ENCODE assay signal across 8 mouse cellular contexts in the genomic region with DNA sequence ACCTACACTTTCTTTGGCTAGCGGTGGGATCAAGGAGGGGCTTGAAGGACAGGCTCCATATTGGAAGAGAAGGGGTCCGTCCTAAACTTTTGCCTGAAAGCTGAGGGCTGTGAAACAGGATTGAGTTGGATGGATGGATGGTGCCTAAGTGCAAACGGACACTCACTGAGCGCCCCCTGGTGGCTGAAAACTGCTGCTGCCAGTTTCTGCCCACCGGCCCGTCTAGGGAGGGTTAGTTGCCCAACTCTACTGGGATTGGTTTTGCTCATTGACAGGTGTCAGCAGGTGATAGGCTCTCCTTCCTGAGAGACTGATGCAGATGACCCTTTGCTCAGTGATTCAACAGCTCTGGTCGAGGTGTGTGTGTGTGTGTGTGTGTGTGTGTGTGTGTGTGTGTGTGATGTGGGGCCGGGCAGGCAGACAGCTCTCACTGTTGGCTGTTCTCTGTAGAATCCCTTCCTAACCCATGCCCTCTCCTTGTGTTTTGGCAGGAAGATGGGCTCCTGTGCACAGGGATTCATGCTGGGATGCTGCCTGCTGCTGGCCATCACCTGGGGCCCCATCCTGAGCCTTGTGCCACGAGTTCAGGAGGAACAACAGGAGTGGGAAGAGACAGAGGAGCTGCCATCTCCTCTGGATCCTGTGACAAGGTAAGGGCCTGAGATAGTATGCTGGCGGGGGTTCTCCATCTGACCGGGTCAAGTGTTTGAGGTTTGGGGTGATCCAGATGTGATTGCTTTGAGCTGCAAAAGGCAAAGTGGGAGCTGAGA. TPM values are rescaled to one million over a fixed set of nuclear protein-coding genes. Genes with fewer than 3 reads are reported as not detected.
DNase-seq lines count a peak whose midpoint lies in the region; ATAC-seq and TF ChIP-seq lines count a peak whose summit lies in the region.

No protein-coding gene starts in this region.

- peak; percentile 53 for ATAC-seq in kidney, postnatal 0 days (replicated peaks; ENCODE audit: low FRiP score, low read depth)
- ATAC-seq in stomach, embryonic 16.5 days (ENCODE audit: insufficient read depth, low FRiP score) = peak; percentile 31; the same call in 1 of the 2 replicates

- no peaks in the 10 kb centered on the region for H3K27me3 ChIP-seq in kidney, postnatal 0 days (ENCODE audit: insufficient read depth, low read length)
- H3K27me3 ChIP-seq in stomach, embryonic 16.5 days (ENCODE audit: control insufficient read depth, insufficient read depth, low read length) = no peaks in the 10 kb centered on the region

- H3K36me3 ChIP-seq in kidney, postnatal 0 days (ENCODE audit: insufficient read depth, low read length) = no peaks in the 10 kb centered on the region
- no peaks in the 10 kb centered on the region for H3K36me3 ChIP-seq in stomach, embryonic 16.5 days (ENCODE audit: control insufficient read depth, insufficient read depth, low read length)

- DNase-seq in cerebellum, adult 11 months = peak; percentile 51
- no peak for DNase-seq in cerebellum, adult 11-12 months
- DNase-seq in 416B (ENCODE audit: low read depth) = peak; percentile 40
- DNase-seq in brain, adult 2 months (ENCODE audit: low read depth, low spot score) = peak; percentile 72
- DNase-seq in gastrocnemius, postnatal 4 days (ENCODE audit: low spot score in 2 of 2) = peak; percentile 78 to 81
- peak; percentile 89 for DNase-seq in kidney, postnatal 0 days (ENCODE audit: low spot score)
- peak; percentile 64 for DNase-seq in lung, postnatal 25 days (ENCODE audit: low spot score)

- H3K4me2 ChIP-seq in kidney, postnatal 0 days (ENCODE audit: low read length) = no peak overlapping the region
- no peak overlapping the region for H3K4me2 ChIP-seq in stomach, embryonic 16.5 days (ENCODE audit: low read depth, low read length)

- H3K9me3 ChIP-seq in kidney, postnatal 0 days (replicated peaks; ENCODE audit: low read length) = no peaks in the 10 kb centered on the region
- H3K9me3 ChIP-seq in stomach, embryonic 16.5 days (replicated peaks; ENCODE audit: control insufficient read depth, low read length) = no peaks in the 10 kb centered on the region

- no peak overlapping the region for H3K27ac ChIP-seq in kidney, postnatal 0 days
- H3K27ac ChIP-seq in stomach, embryonic 16.5 days (ENCODE audit: low read length) = no peak overlapping the region

- H3K4me3 ChIP-seq in kidney, postnatal 0 days (replicated peaks; ENCODE audit: low read depth, low read length) = no peak overlapping the region
- H3K4me3 ChIP-seq in stomach, embryonic 16.5 days (replicated peaks; ENCODE audit: low read length) = no peak overlapping the region

- WGBS in kidney, postnatal 0 days = 35% methylated on average over 11 of the region's 11 CpGs
- 33% methylated on average over 11 of the region's 11 CpGs for WGBS in stomach, embryonic 16.5 days

- no peak overlapping the region for H3K9ac ChIP-seq in kidney, postnatal 0 days (ENCODE audit: low read depth, low read length)
- no peak overlapping the region for H3K9ac ChIP-seq in stomach, embryonic 16.5 days (ENCODE audit: low read length)

- peak; percentile 96 for TF ChIP-seq CTCF in kidney, postnatal 0 days (IDR thresholded peaks at IDR 0.05; ENCODE audit: low read depth)

- H3K4me1 ChIP-seq in kidney, postnatal 0 days (replicated peaks; ENCODE audit: insufficient read depth, low read length) = 0 out of 2 replicates have a peak, but pooled peaks cover 9% of the 10 kb centered on the region
- H3K4me1 ChIP-seq in stomach, embryonic 16.5 days (ENCODE audit: control insufficient read depth, insufficient read depth, low read length) = peaks cover 18% of the 10 kb centered on the region

RNA-seq across cellular contexts. Expression of a gene that starts 15.4 kb away (rescaled TPM):
- total RNA-seq in gastrocnemius, postnatal 4 days (2021) = 10 to 100 TPM; 33.2 to 37.6 TPM
- polyA plus RNA-seq in kidney, postnatal 0 days (2015; fragmentation: Nextera tagmentation; extraction: Ambion mirVana) = 13.0 and 15.0 TPM in 2 replicates
- 9.5 and 10.4 TPM in 2 replicates for polyA plus RNA-seq in stomach, embryonic 16.5 days (2015; fragmentation: Nextera tagmentation; extraction: Ambion mirVana)

RNA-seq across cellular contexts. Expression of a gene that starts 24.5 kb away (rescaled TPM):
- total RNA-seq in gastrocnemius, postnatal 4 days (2021) = 10 to 100 TPM; 20.1 to 20.7 TPM
- 25.7 and 25.8 TPM in 2 replicates for polyA plus RNA-seq in kidney, postnatal 0 days (2015; fragmentation: Nextera tagmentation; extraction: Ambion mirVana)
- 22.5 and 24.3 TPM in 2 replicates for polyA plus RNA-seq in stomach, embryonic 16.5 days (2015; fragmentation: Nextera tagmentation; extraction: Ambion mirVana)

RNA-seq across cellular contexts. Expression of a gene that starts 33.2 kb away (rescaled TPM):
- total RNA-seq in gastrocnemius, postnatal 4 days (2021) = 10 to 100 TPM; 16.0 to 27.7 TPM
- 5.3 and 5.8 TPM in 2 replicates for polyA plus RNA-seq in kidney, postnatal 0 days (2015; fragmentation: Nextera tagmentation; extraction: Ambion mirVana)
- polyA plus RNA-seq in stomach, embryonic 16.5 days (2015; fragmentation: Nextera tagmentation; extraction: Ambion mirVana) = 10.0 and 11.3 TPM in 2 replicates

RNA-seq across cellular contexts. Expression of a gene that starts 41.5 kb away (rescaled TPM):
- 10 to 100 TPM; 16.3 to 19.6 TPM for total RNA-seq in gastrocnemius, postnatal 4 days (2021)
- 68.8 and 80.3 TPM in 2 replicates for polyA plus RNA-seq in kidney, postnatal 0 days (2015; fragmentation: Nextera tagmentation; extraction: Ambion mirVana)
- 59.8 and 75.8 TPM in 2 replicates for polyA plus RNA-seq in stomach, embryonic 16.5 days (2015; fragmentation: Nextera tagmentation; extraction: Ambion mirVana)
